Mouse (Mus musculus) cerebral cortex, adult 2 months (tissue): ENCODE data around the gene Kat7.

Experiments used
- WGBS: fragments of 180-500 bp; shearing (Covaris S2); methylation state at CpG from one replicate; pipeline ENCODE4 v1.1.7; 2018; 5-methylcytosine and 5-hydroxymethylcytosine counted together

Kat7 gene

DNA sequence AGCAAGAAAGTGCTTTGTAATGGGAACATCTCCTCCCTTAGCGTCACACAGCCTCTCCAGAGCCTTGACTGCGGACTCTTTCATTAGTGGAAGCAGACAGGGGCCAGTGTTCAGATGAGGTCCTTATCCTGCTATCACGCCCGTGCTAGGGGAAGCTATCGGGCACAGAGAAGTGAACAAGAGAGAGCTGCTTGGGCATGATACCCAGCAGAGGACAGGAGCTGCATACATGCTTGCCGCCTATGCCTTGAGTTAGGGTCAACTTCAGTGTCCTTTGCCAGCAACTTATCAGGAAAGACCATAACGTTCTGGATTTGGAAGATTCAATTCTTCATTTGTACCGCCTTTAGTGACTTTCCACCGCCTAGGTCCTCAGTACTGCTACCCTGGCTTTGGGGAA, 23.8 kb upstream of the Kat7 start:
- 90% methylated on average over 9 of the region's 9 CpGs for WGBS

DNA sequence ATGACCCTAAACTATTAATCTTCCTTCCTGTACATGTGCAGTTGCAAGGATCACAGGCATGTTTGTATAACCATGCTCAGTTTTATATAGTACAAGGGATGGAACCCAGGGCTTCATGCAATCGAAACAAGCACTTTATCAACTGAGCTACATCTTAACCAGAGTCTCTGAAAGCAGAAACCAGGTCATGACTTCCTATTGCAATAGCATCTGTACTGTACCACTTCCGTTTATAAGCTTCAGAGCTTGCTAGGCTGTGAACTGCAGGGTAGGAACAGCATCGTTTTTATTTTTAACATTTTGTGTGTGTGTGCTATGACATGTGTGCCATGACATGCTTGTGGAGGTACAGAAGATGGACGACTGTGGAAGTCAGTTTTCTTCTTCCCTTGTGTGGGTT, 23.2 kb upstream of the Kat7 start:
- WGBS = 66% methylated on average over 4 of the region's 4 CpGs

GRCm38 (mm10) chr11:95330662-95331061, 20.6 kb upstream of the Kat7 start:
- 68% methylated on average over 1 of the region's 1 CpGs for WGBS

GRCm38 (mm10) chr11:95328629-95329028, 18.6 kb upstream of the Kat7 start:
- WGBS = 91% methylated on average over 5 of the region's 5 CpGs

GRCm38 (mm10) chr11:95326243-95326642, 16.2 kb upstream of the Kat7 start:
- 68% methylated on average over 11 of the region's 11 CpGs for WGBS

DNA sequence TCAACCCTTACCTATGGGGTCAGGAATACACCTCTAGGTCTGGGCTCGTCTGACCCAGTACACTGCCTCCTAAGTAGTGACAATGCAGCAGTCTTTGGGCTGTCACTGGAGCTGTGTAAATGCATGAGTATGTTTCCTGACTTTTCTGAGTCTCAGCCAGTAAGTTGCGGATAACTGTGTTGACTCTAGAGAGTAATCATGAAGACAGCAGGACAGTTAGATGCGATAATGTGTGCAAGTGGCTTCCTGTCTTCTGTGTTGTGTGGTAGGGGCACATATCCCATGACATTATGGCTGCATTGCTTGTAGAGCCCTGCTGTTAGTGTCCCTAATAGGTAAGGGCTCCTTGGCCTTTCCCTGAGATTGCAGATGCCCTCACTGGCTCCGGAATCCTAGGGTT, 15.8 kb upstream of the Kat7 start:
- WGBS = 94% methylated on average over 4 of the region's 4 CpGs

DNA sequence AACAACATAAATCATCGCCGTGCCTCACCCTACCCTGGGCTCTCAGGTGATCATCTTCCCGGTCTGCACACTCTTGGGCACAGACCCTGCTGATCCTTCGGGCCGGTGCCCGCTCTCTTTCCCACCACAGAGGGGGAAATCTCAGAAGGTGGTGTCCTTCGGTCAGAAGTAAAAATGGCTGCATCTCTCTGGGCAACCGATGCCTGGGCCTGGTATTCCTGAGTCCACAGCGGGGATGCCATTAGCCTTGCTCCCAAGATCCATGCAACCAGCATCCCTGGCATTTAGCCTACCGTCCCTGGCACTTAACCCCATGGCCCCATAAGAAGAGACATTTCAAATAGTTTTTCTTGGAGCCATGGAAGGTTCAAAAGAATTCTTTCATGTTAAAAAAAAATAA, 14.1 kb upstream of the Kat7 start:
- 91% methylated on average over 10 of the region's 10 CpGs for WGBS

DNA sequence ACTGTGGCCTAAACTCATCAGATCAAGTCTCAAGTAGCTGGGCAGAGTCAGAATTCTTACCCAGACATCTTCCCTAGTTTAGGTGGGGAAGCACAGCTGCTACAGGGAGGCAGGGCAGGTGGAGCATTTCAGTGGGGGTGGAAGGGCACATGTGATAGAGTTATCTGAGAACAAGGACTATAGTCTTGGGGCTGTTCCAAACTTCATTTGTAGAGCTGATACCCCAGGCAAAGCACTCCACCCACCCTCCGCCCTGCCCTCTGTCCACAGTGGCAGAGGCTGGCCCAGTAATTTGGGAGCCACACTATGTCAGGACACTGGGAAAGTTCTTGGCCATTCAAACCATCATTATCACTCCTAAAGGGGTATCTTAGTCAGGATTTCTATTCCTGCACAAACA, 10.0 kb upstream of the Kat7 start:
- 92% methylated on average over 1 of the region's 1 CpGs for WGBS

GRCm38 (mm10) chr11:95319506-95319905, 9.5 kb upstream of the Kat7 start:
- WGBS = 51% methylated on average over 1 of the region's 1 CpGs

- 91% methylated on average over 9 of the region's 9 CpGs for WGBS
These were observed 8.1 kb upstream of the Kat7 start for GRCm38 (mm10) chr11:95318116-95318515.

DNA sequence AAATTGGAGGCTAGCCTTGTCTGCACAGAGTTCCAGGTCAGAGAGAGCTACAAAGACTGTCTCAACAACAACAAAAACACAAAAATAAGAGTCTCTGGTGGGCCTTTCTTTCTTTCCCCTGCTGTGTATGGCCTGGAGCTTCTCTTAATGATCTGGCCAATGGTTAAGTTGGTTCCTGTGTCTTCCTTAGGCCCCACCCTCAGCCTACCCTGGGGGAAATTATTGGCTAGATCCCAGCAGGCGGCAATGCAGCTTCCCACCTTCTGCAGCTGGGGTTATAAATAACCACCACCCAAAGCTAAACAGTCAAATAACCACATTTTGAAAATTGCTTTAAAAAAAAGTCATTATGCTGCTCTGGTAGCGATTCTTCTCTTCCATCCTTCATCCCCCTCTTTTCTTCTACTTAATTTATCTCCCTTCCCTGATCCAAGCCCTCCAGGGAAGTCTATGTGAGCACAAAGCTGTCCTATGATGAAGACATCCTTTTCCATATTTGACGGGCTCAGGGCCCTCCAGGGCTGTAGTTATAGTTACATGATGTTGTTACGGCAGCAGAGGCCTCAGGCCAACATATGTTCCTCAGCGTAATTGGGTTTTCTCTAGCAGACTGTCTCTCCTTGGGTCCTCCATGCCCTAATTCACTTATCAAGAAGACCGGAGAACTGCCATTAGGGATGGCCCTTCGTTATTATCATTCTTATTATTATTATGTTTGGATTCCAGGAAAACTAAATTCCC, 5.3 kb upstream of the Kat7 start:
- 83% methylated on average over 7 of the region's 7 CpGs for WGBS

GRCm38 (mm10) chr11:95311425-95311807, 1.4 kb upstream of the Kat7 start:
- WGBS = 38% methylated on average over 5 of the region's 5 CpGs

GRCm38 (mm10) chr11:95310648-95311424, 790 bp upstream of the Kat7 start:
- WGBS = 4% methylated on average over 17 of the region's 17 CpGs

DNA sequence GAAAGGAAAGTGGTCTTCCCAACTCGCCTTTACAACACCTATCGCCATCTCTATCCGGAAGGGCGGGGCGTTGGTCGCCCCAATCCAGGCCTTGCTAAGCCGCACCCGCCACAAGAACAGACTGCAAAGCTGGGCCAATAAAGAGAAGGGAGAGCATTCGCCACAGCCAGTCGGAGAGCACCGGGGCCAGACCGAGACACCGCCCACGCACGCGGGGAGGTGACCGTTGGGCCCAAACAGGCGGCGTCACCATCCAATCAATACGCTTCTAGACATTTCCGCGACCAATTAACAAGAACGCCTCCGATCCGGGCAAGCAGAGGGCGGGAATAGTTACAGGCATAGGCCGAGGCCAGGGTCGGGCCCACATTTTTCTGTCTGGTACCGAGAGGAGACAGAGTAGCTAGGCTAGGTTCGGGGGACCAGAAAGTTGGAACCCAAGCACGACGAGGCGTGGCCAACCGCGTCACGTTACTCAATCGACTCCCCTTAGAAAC, 488 bp downstream of the Kat7 start:
- WGBS = 1% methylated on average over 37 of the region's 37 CpGs

GRCm38 (mm10) chr11:95307526-95307925, 2.5 kb downstream of the Kat7 start:
- WGBS = 76% methylated on average over 8 of the region's 8 CpGs

DNA sequence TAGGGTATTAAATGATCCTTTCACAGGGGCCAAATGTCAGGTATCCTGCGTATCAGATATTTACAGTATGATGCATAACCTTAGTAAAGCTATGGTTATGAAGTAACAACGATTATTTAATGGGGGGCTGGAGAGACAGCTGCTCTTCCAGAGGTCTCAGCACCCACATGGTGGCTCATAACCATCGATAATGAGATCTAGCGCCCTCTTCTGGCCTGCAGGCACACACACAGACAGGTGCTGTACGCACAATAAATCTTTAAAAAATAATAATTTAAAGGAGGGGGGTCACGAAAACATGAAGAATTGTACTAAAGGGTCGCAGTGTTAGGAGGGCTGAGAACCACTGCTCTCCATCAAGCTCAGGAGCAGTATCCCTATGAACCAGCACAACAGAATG, 4.4 kb downstream of the Kat7 start:
- WGBS = 92% methylated on average over 7 of the region's 7 CpGs

DNA sequence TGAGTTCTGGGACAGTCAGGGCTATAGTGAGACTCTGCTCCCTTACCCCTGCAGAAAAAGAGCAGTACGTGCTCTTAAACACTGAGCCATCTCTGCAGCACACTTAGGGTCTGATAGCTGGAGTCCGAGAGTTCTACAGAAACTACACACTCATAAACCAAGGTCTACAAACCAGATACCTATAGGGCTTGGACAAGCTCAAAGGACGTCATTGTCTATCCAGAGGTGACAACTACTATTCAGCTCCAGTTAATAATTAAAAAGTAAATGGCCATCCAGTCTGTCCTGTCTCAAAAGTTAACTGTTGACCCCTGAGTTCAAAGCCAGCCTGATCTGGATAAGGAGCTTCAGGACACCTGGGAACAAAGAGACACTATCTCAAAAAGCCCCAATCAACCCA, 8.3 kb downstream of the Kat7 start:
- 93% methylated on average over 3 of the region's 3 CpGs for WGBS

DNA sequence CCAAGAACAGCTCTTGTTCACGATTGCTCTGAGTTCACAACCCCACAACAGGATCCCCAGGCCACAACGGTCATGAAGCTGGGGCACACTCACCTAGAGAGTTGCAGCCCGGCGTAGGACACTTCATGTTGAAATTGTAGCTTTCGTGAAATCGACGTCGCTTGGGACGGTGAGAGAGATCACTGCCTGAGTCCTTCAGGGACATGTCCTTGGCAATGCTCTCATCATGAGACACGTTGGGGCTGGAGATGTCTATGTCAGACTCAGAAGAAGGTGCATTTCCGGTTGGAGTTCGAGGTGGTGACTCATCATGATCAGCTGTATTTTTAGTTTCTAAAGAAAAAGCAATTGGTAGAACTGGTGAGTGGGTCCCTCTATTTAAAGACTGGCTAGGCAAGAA, 10.2 kb downstream of the Kat7 start:
- WGBS = 75% methylated on average over 12 of the region's 12 CpGs

DNA sequence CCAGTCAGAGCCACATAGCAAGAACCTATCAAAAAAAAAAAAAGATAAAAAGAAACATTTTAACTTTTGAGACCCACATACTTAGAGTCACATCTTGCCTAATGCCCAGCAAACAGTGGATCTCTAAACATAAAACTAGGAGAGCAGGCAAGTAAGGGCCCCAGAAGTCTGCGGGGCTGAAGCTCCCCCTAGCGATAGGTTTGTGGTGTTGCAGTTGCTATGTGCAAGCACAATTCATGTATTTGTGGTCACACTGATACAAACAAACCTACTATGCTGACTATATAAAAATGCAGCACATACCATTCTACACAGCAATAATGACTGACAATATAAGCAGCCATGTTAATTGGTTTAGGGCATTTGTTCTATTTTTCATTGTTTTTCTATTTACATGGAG, 11.9 kb downstream of the Kat7 start:
- 7% methylated on average over 2 of the region's 2 CpGs for WGBS

DNA sequence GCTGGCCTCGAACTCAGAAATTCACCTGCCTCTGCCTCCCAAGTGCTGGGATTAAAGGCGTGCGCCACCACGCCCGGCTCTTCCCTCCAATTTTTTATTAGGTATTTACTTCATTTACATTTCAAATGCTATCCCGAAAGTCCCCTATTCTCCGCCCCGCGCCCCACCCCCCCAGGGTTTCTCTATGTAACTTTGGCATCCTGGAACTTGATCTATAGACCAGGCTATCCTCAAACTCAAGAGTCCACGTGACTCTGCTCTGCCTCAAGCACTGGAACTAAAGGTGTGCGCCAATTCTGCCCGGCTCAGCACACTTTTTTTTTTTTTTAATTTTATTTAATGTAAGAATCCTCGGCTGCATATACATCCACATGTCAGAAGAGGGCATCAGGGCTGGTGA, 14.3 kb downstream of the Kat7 start:
- WGBS = 94% methylated on average over 13 of the region's 13 CpGs

GRCm38 (mm10) chr11:95293017-95293624, 16.9 kb downstream of the Kat7 start:
- WGBS = 80% methylated on average over 8 of the region's 8 CpGs

DNA sequence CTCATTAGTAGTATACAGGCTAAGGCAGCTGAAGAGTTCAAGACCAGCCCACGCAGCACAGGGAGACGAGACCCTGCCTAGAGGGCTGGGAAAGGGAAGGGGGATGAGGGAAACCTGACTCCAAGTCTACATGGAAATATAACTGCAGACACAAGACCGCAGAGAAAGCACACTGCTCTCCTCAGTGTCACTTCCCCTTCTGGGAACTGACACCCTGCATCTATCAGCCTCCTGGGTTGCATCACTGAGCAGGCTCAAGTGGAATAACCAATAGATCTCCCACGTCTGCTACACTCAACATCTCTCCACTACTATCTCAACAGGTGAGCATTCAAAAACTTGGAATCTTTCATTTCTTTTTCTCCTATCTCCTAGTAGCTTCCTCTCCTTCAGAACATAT, 18.0 kb downstream of the Kat7 start:
- 76% methylated on average over 4 of the region's 4 CpGs for WGBS

DNA sequence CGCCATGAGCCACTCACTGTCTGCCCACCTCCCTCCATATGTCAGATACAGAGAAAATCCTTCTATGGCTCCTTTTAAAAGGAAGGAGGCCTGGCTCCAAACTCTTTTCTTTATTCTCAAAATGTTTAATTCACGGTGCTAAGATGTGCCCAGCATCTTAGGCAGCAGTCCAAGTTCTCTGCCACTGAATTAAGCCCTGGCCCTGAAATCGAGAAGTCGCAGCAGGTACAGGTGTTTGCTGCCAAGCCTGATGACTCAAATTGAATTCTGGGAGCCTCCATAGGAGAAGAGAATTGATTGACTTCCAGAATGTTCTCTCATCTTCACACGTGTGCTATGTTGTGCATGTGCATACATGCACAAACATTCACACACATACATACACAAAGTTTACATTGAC, 27.7 kb downstream of the Kat7 start:
- WGBS = 57% methylated on average over 5 of the region's 5 CpGs
